In the genomic region with DNA sequence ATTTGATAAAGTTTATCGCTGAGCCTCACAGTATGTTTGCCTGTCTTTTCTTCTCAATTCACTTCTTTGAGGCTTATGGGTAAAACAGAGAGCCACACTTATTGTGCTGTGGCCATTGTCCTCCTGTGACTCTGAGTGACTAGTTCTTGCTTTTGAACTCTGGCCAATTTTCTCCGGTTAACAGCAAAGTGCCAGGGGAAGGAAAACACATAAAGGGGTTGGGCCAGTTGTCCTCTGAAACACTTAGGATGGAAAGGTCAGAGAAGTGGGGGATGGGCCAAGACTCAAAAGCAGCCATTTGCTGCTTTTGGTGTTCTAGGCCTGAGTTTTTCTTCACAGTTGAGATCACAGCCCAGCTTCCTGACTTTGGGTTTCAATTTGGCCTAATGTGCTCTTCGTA, we compare ENCODE assay signal across 11 mouse cellular contexts. TPM values are rescaled to one million over a fixed set of nuclear protein-coding genes. Genes with fewer than 3 reads are reported as not detected.
DNase-seq lines count a peak whose midpoint lies in the region; ATAC-seq and TF ChIP-seq lines count a peak whose summit lies in the region.
"Had no signal": no experiment of that assay in that cellular context is flagged by ENCODE, and none has a peak within 500 bp of the region (broad histone marks: within the 10 kb centered on the region; RNA-seq: fewer than 3 reads in every experiment).

No protein-coding gene starts in this region.

- H3K36me3 ChIP-seq in lung, embryonic 15.5 days: no peaks in the 10 kb centered on the region
- H3K36me3 ChIP-seq in forebrain, embryonic 13.5 days (ENCODE audit: poor library complexity, severe bottlenecking): no peaks in the 10 kb centered on the region

- no peak overlapping the region for H3K4me3 ChIP-seq in lung, embryonic 15.5 days
- no peak overlapping the region for H3K4me3 ChIP-seq in forebrain, embryonic 13.5 days

- no peak for TF ChIP-seq POLR2A in brain, embryonic 14.5 days (IDR thresholded peaks at IDR 0.05; ENCODE audit: borderline replicate concordance, extremely low read depth, insufficient read depth, insufficient read length, poor library complexity, severe bottlenecking)

- WGBS in lung, embryonic 15.5 days: 29% methylated on average over 3 of the region's 3 CpGs
- WGBS in forebrain, embryonic 13.5 days: 42% methylated on average over 3 of the region's 3 CpGs

- H3K9ac ChIP-seq in lung, embryonic 15.5 days: no peak overlapping the region
- no peak overlapping the region for H3K9ac ChIP-seq in forebrain, embryonic 13.5 days

- TF ChIP-seq CTCF in brain, embryonic 14.5 days (IDR thresholded peaks at IDR 0.05; ENCODE audit: borderline replicate concordance, extremely low read depth, insufficient read depth, insufficient read length): no peak

- no peaks in the 10 kb centered on the region for H3K9me3 ChIP-seq in lung, embryonic 15.5 days
- H3K9me3 ChIP-seq in forebrain, embryonic 13.5 days (replicated peaks): no peaks in the 10 kb centered on the region

- H3K4me1 ChIP-seq in lung, embryonic 15.5 days: peaks cover 26% of the 10 kb centered on the region
- H3K4me1 ChIP-seq in forebrain, embryonic 13.5 days: 0 out of 2 replicates have a peak, but pooled peaks cover 3% of the 10 kb centered on the region

- H3K27me3 ChIP-seq in lung, embryonic 15.5 days: no peaks in the 10 kb centered on the region
- H3K27me3 ChIP-seq in forebrain, embryonic 13.5 days: no peaks in the 10 kb centered on the region
- H3K27me3 ChIP-seq: Patski had no signal

- H3K27ac ChIP-seq in lung, embryonic 15.5 days: peak overlapping the region; percentile 58
- no peak overlapping the region for H3K27ac ChIP-seq in forebrain, embryonic 13.5 days
- H3K27ac ChIP-seq: macrophage had no signal

- DNase-seq in brain, embryonic 14.5 days (ENCODE audit: low read depth): peak; percentile 29
- peak; percentile 49 for DNase-seq in embryo, embryonic 10.5 days (ENCODE audit: low spot score)
- peak; percentile 34 for DNase-seq in heart, postnatal 4 days
- no peak for DNase-seq in right cerebral cortex, adult 18-20 months
- DNase-seq in testis, postnatal 10 days (ENCODE audit: low spot score): no peak
- DNase-seq: cerebellum, adult 9-10 months had no signal

- no peak overlapping the region for H3K4me2 ChIP-seq in lung, embryonic 15.5 days
- H3K4me2 ChIP-seq in forebrain, embryonic 13.5 days: no peak overlapping the region

- ATAC-seq in lung, embryonic 15.5 days (ENCODE audit: borderline replicate concordance, extremely low read depth, low FRiP score, low TSS enrichment): no peak
- no peak for ATAC-seq in forebrain, embryonic 13.5 days
- ATAC-seq: forebrain, embryonic 16.5 days; Patski had no signal

RNA-seq across cellular contexts. Expression of gene Plk2, which starts 50.0 kb away (rescaled TPM):
- polyA plus RNA-seq in brain, embryonic 14.5 days (2012; rRNA removed): 59.8 and 73.6 TPM in 2 replicates
- total RNA-seq in heart, postnatal 4 days (2021): 100 to 1,000 TPM; 101 to 112 TPM
- 257 and 260 TPM in 2 replicates for polyA plus RNA-seq in lung, embryonic 15.5 days (2015; fragmentation: Nextera tagmentation; extraction: Ambion mirVana)
- 89.4 and 113 TPM in 2 replicates for polyA plus RNA-seq in forebrain, embryonic 13.5 days (2015; fragmentation: Nextera tagmentation; extraction: Ambion mirVana)

Comparison
In these comparisons a context has a peak if more than half of its experiments do, and no peak if none do; other contexts are left out.
1. DNase-seq: peak in brain, embryonic 14.5 days (single experiment), embryo, embryonic 10.5 days (single experiment) and heart, postnatal 4 days (single experiment); none in right cerebral cortex, adult 18-20 months (single experiment) and testis, postnatal 10 days (single experiment).